Mouse (Mus musculus) urinary bladder, adult 18-20 months (tissue): ENCODE data around the gene Prss3.
"Not testable (repeated sequence)": the region's sequence is repeated elsewhere in the genome, so short reads cannot be mapped to it uniquely, and the experiment has no call there.

Source experiments
- DNase-seq, 2 experiments: peaks; one replicate each; pipeline ENCODE4 v3.0.0; 2022; ENCODE audit warnings: low spot score in 2 of 2, mixed read lengths in 2 of 2

The Prss3 gene

GRCm38 (mm10) chr6:41377578-41377977 is at the start of gene Prss3:
Gene Prss3, minus strand, starts transcription at chr6:41377678.
- DNase-seq = not testable (repeated sequence)

- not testable (repeated sequence) for DNase-seq
Measured at GRCm38 (mm10) chr6:41392056-41392455, 14.6 kb upstream of the Prss3 start, which contains the start of gene Gm5771. Gene Gm5771, plus strand, starts transcription at chr6:41392356.

GRCm38 (mm10) chr6:41391640-41392039 is 14.2 kb upstream of the Prss3 start:
- not testable (repeated sequence) for DNase-seq

GRCm38 (mm10) chr6:41386781-41387180 is 9.3 kb upstream of the Prss3 start:
- DNase-seq = no peak

- not testable (repeated sequence) for DNase-seq
Measured at GRCm38 (mm10) chr6:41373772-41374171, 3.7 kb downstream of the Prss3 start.

- DNase-seq = no peak
Measured at GRCm38 (mm10) chr6:41353932-41354331, 23.5 kb downstream of the Prss3 start, which contains the start of gene Try10. Gene Try10, plus strand, starts transcription at chr6:41354105.
